Mouse (Mus musculus) spleen, adult 2 months (tissue): ENCODE measurements around the gene Cct8l1. TPM values are rescaled to one million over a fixed set of nuclear protein-coding genes. Genes with fewer than 3 reads are reported as not detected.

Experiments
- DNase-seq, 2 experiments: peaks; one replicate each; pipeline versions ENCODE4 v3.0.0 to v3.0.0-alpha.2; 2012 to 2021; ENCODE audit warnings: low spot score in 2 of 2, low read depth in 1 of 2
- H3K27ac ChIP-seq: fragments of 200-500 bp; 2 replicates; pipeline ENCODE4 v1.5.1; 2012; ENCODE audit warnings: low read length, inconsistent platforms; ENCODE audit not compliant: insufficient read depth
- H3K27me3 ChIP-seq: fragments of 200-500 bp; 2 replicates; pipeline ENCODE4 v1.6.1; 2012; ENCODE audit warnings: mild to moderate bottlenecking, moderate library complexity, low read length, inconsistent platforms; ENCODE audit not compliant: control insufficient read depth, insufficient read depth
- H3K36me3 ChIP-seq: fragments of 200-500 bp; 2 replicates; pipeline ENCODE4 v1.6.1; 2012; ENCODE audit warnings: mild to moderate bottlenecking, low read length, inconsistent platforms; ENCODE audit not compliant: control insufficient read depth, insufficient read depth
- H3K4me1 ChIP-seq: fragments of 200-500 bp; 2 replicates; pipeline ENCODE4 v1.6.1; 2011; ENCODE audit warnings: inconsistent platforms; ENCODE audit not compliant: control insufficient read depth, insufficient read depth, insufficient read length
- H3K4me3 ChIP-seq: fragments of 200-500 bp; 2 replicates; pipeline ENCODE4 v1.5.1; 2011; ENCODE audit warnings: mild to moderate bottlenecking, inconsistent platforms; ENCODE audit not compliant: insufficient read depth, insufficient read length; ENCODE audit errors: extremely low read depth
- CTCF ChIP-seq: fragments of 200-500 bp; IDR thresholded peaks from 2 replicates; pipeline ENCODE4 v1.5.1; 2011; ENCODE audit warnings: mild to moderate bottlenecking, inconsistent platforms; ENCODE audit not compliant: insufficient read depth, insufficient read length, insufficient replicate concordance; ENCODE audit errors: extremely low read depth
- POLR2A ChIP-seq: fragments of 200-500 bp; IDR thresholded peaks from 2 replicates; pipeline ENCODE4 v1.6.1; 2011; ENCODE audit warnings: low read depth, low read length, inconsistent platforms
- WGBS: fragments of 180-500 bp; shearing (Covaris S2); methylation state at CpG from one replicate; pipeline ENCODE4 v1.1.7; 2018; 5-methylcytosine and 5-hydroxymethylcytosine counted together
- polyA plus RNA-seq: library from polyadenylated mRNA; depleted of rRNA; stranded (reverse); fragments of >200 nt; gene quantifications from 2 replicates; pipeline ENCODE4 v1.2.3, GENCODE M21; 2012

Cct8l1 gene
- polyA plus RNA-seq, 1 experiment = not detected

DNA sequence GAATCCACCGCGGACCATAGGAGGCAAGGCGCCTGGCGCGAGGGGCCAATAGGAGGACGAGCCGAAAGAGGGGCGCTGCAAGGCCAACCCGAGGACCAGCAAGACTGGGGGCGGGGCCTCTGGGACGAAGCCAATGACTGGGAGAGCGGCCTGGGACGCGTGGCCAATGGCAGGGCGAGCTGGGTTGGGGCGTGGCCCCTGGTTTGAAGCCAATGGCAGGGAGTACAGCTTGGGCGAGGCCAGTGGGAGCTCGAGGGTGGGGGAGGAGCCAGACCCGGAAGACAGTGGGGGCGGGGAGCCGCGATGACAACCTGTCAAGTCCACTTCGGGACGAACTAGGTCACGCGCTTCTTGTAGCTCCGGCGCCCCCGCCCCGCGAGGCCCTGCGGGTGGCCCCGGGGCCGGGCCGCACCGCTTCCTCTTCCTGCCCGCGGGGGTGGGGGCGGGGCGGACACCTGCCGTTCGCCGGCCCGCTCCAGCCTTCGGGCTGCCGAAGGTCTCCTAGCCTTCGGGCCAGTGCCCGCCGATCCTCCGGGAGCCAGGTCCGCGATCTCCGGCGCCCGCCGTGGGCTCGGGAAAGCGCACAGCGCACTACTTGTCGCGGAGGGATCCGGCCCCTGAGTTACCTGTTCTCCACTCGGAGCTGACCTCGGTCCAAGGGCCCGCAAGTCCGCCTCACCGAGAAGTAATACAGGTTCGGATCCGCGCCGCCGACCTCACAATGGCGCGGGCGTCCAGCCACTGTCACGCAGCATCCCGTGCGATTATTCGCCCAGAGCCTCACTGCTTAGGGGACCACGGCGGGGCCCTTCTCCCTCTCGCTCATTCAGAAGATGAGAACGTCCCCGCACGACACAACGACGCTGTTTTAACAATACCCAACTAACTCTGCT lies 13.9 kb downstream of the Cct8l1 start:
- Histone ChIP-seq H3K4me1 (0 out of 2 replicates have a peak, but pooled peaks cover 2% of the 10 kb centered on the region), H3K27me3 (no peaks in the 10 kb centered on the region), H3K4me3 (peak overlapping the region; percentile 94), H3K36me3 (no peaks in the 10 kb centered on the region), H3K27ac (peak overlapping the region; percentile 100)
- TF ChIP-seq CTCF (no peak), POLR2A (peak; percentile 56)
- DNase-seq = peak; percentile 99 to 100
- WGBS = under 1% methylated on average over 87 of the region's 87 CpGs

DNA sequence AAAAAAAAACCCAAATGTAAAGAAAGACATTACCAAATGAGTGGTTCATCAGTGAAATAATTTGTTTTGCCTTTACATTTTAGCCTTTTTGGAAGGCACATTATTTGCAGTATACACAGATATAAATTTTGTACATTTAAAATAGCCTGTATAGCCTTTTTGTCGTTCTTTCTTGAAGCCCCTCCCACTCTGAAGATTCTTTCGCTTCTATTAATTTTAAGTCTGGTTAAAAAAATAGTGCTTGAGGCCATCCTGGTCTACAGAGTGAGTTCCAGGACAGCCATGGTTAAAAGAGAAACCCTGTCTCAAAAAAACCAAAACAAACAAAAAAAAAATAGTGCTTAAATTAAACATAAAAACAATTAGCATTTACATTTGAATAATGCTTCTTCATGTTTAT lies 14.8 kb downstream of the Cct8l1 start:
- H3K36me3 ChIP-seq = no peaks in the 10 kb centered on the region
- DNase-seq = no peak
- H3K27ac ChIP-seq = no peak overlapping the region
- H3K4me1 ChIP-seq = 0 out of 2 replicates have a peak, but pooled peaks cover 2% of the 10 kb centered on the region
- 4% methylated on average over 2 of the region's 2 CpGs for WGBS
- H3K4me3 ChIP-seq = peak overlapping the region; percentile 94; the same call in 1 of the 2 replicates
- TF ChIP-seq POLR2A (no peak), CTCF (no peak)
- H3K27me3 ChIP-seq = no peaks in the 10 kb centered on the region

GRCm38 (mm10) chr5:25532256-25533147 lies 16.6 kb downstream of the Cct8l1 start:
- WGBS = 79% methylated on average over 18 of the region's 18 CpGs
- H3K27me3 ChIP-seq = no peaks in the 10 kb centered on the region
- DNase-seq = no peak
- no peak overlapping the region for H3K4me3 ChIP-seq
- H3K36me3 ChIP-seq = no peaks in the 10 kb centered on the region
- H3K27ac ChIP-seq = no peak overlapping the region
- H3K4me1 ChIP-seq = no peaks in the 10 kb centered on the region
- no peak for TF ChIP-seq CTCF
- no peak for TF ChIP-seq POLR2A

DNA sequence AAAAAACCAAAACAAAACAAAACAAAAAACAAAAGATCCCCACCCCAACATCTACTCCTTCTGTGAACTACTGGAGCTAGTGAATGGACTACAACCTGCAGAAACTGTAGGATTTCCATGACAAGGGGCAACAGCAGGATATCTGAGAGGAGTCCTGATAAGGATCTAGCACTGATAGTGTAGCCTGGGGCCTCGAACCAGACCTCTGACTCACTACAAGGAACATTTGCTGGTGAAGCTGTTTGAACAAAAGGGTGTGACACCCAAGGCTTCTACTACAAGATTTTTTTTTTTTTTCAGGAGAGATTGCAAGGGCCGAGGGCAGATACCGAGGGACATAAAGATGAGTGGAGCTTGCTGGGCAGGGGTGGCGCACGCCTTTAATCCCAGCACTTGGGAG lies 17.4 kb downstream of the Cct8l1 start:
- DNase-seq = no peak
- Histone ChIP-seq H3K4me3 (no peak overlapping the region), H3K27ac (no peak overlapping the region), H3K27me3 (no peaks in the 10 kb centered on the region), H3K36me3 (no peaks in the 10 kb centered on the region), H3K4me1 (no peaks in the 10 kb centered on the region)
- no peak for TF ChIP-seq POLR2A
- TF ChIP-seq CTCF = no peak
- 88% methylated on average over 5 of the region's 5 CpGs for WGBS

GRCm38 (mm10) chr5:25535566-25535965 lies 19.7 kb downstream of the Cct8l1 start:
- WGBS = 91% methylated on average over 2 of the region's 2 CpGs

DNA sequence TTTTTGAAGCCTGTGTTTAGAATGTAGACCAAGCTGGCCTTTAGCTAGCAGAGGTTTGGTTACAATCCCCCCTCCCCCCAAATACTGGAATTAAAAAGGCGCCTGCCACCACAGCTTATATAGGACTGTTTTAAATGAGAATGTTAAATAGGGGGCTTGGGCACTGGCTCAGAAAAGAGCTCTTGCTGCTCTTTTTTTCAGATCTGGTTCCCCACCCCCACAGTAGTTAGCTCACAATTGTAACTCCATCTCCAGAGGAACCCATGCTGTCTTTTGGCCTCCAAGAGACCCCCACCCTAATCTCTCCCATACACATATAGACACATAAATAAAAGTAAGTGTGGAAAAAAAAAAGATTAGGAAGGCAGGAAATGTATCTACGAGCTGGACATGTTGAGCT lies 20.6 kb downstream of the Cct8l1 start:
- no peaks in the 10 kb centered on the region for H3K36me3 ChIP-seq
- no peak for DNase-seq
- H3K4me1 ChIP-seq = no peaks in the 10 kb centered on the region
- H3K4me3 ChIP-seq = no peak overlapping the region
- H3K27me3 ChIP-seq = no peaks in the 10 kb centered on the region
- WGBS = 91% methylated on average over 2 of the region's 2 CpGs
- no peak overlapping the region for H3K27ac ChIP-seq
- TF ChIP-seq POLR2A (no peak), CTCF (no peak)

More at GRCm38 (mm10) chr5:25535566-25535965, 19.7 kb downstream of the Cct8l1 start:
- no peaks in the 10 kb centered on the region for H3K36me3 ChIP-seq
- H3K27me3 ChIP-seq = no peaks in the 10 kb centered on the region
- no peak overlapping the region for H3K27ac ChIP-seq
- no peak overlapping the region for H3K4me3 ChIP-seq
- TF ChIP-seq CTCF (no peak), POLR2A (no peak)
- no peak for DNase-seq
- H3K4me1 ChIP-seq = no peaks in the 10 kb centered on the region
